Mouse (Mus musculus): Measurements from ENCODE around the gene Gm5157. TPM values are rescaled to one million over a fixed set of nuclear protein-coding genes. Genes with fewer than 3 reads are reported as not detected.

The Gm5157 gene
- not detected in 2 replicates for polyA plus RNA-seq (2012; rRNA removed)

DNA sequence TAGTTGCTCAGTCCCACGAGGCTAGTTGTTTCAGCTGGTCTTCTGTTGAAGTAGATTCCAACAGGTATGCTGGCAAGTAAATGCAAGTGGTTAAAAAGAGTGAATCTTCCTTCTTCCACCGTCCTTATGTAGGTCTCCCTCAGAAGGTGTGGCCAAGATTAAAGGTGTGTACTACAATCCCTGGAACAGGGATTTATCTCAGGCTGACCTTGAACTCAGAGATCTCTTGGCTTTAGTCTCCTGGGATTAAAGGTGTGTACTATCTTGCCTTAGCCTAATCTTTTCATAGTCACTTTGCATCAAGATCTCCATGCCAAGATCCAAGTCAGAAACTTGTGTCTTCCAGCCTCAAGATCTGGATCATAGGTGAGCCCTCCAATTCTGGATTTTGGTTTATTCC, at the start of gene Gm5157:
TSS of gene Gm5157 (minus strand) at position 101 of the 400 bp plus-strand sequence.

DNA sequence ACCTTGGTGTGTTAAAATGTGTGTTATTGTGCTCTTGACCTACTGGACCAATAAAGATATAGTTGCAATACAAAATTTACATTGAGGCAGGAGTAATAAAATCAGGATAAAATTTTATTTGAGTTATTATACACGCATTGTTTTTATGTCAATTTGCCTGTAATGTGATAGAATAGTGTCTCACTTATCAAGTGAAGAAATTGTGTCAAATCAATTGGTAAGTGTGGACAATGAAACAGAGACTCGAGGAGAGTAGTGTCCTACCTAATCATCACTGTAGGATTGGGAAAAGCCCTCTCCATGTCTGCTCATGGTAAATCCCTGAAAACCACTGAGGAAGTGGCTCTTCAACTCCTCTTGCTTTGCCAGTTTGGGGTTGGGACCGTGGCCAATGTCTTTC, 28.3 kb downstream of the Gm5157 start, which contains the start of gene Vmn1r123:
TSS of gene Vmn1r123 (plus strand) at position 301 of the 400 bp plus-strand sequence.

Other genes starting within 250 kb of the Gm5157 start
- not detected in 2 replicates for gene Vmn1r119, start 178.0 kb downstream of the Gm5157 start, polyA plus RNA-seq (2012; rRNA removed)
- gene Vmn1r120, start 136.6 kb downstream of the Gm5157 start, polyA plus RNA-seq (2012; rRNA removed): not detected in 2 replicates
- gene Vmn1r121, start 91.9 kb downstream of the Gm5157 start, polyA plus RNA-seq (2012; rRNA removed): not detected in 2 replicates
- not detected in 2 replicates for gene Vmn1r122, start 56.3 kb downstream of the Gm5157 start, polyA plus RNA-seq (2012; rRNA removed)
- gene Vmn1r123, start 28.2 kb downstream of the Gm5157 start, polyA plus RNA-seq (2012; rRNA removed): not detected in 2 replicates
- not detected in 2 replicates for gene Vmn1r124, start 70.2 kb upstream of the Gm5157 start, polyA plus RNA-seq (2012; rRNA removed)
- gene Vmn1r125, start 81.8 kb upstream of the Gm5157 start, polyA plus RNA-seq (2012; rRNA removed): not detected in 2 replicates
- gene Vmn1r126, start 111.0 kb upstream of the Gm5157 start, polyA plus RNA-seq (2012; rRNA removed): not detected in 2 replicates
- not detected in 2 replicates for gene Vmn1r127, start 129.4 kb upstream of the Gm5157 start, polyA plus RNA-seq (2012; rRNA removed)
- not detected in 2 replicates for gene Vmn1r128, start 158.9 kb upstream of the Gm5157 start, polyA plus RNA-seq (2012; rRNA removed)
- not detected in 2 replicates for gene Vmn1r129, start 170.9 kb upstream of the Gm5157 start, polyA plus RNA-seq (2012; rRNA removed)
- not detected in 2 replicates for gene Gm6882, start 242.3 kb upstream of the Gm5157 start, polyA plus RNA-seq (2012; rRNA removed)

All from liver, embryonic 14 days (tissue).